Mouse (Mus musculus): ENCODE measurements around the gene Ntn5.

DNA sequence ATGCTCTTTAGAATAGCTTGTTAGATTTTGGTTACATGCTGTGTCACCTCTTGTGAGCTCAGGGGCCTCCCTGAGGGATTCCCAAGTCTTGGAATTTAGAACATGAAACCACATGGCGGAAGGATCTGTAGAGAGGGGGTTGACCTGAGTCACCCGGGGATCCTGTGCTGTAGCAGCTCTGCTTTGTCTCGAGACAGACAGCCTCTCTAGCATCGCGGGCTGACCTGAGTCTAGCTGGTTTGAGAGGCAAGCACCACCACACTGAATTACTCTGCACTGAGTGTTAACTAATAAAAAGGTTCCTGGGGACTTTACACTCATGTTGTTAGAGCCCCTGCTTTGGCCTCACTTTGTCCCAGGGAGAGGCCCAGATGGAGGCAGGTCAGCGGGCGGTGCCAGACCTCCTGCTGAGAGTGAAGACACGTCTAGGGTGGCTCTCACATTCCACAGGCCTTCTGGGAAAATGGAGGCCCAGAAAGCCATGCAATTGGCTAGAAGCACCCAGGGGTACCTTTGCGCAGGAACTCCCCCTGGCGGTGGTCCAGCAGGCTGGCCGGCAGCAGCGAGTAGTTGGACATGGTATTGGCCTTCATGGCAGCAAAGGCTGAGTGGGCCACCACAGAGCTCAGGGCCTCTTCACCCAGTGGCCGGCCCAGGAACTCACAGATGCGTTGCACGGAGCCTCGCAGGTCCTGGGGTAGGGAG lies 47.1 kb downstream of the Ntn5 start:
- TF ChIP-seq HCFC1 (IDR thresholded peaks at IDR 0.05; ENCODE audit: borderline replicate concordance, insufficient read depth, low read length) (no peak), CHD2 (IDR thresholded peaks at IDR 0.05; ENCODE audit: low read depth, low read length) (no peak), MAFK (IDR thresholded peaks at IDR 0.05; ENCODE audit: insufficient read depth, low read depth, low read length) (no peak), ZNF384 (IDR thresholded peaks at IDR 0.05; ENCODE audit: low read depth, low read length) (no peak)
